ENCODE assay signal across 31 mouse cellular contexts in the genomic region with DNA sequence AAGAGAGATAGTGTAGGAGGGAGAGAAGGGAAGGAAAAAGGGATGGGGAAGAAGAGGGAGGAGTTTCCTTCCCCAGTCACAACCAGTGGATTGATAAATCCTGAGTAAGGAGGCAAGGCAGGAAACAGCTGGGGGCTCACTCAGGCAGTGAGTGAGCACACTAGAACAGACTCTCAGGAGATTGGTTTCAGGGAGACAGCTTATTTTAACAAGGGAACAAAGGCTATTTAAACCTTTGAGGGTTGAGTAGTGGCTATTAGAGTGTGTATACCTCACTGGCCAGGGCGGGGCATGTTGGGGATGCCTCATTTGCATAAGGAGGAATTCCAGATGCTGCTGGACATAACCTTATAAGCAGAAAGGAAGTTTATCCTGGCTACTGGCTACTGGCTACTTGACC. TPM values are rescaled to one million over a fixed set of nuclear protein-coding genes. Genes with fewer than 3 reads are reported as not detected.
DNase-seq lines count a peak whose midpoint lies in the region; ATAC-seq and TF ChIP-seq lines count a peak whose summit lies in the region.
"Had no signal": no experiment of that assay in that cellular context is flagged by ENCODE, and none has a peak within 500 bp of the region (broad histone marks: within the 10 kb centered on the region; RNA-seq: fewer than 3 reads in every experiment).

No protein-coding gene starts in this region.

- H3K27me3 ChIP-seq in heart, postnatal 0 days (ENCODE audit: control insufficient read depth, insufficient read depth, low read length), result no peaks in the 10 kb centered on the region
- H3K27me3 ChIP-seq in embryonic facial prominence, embryonic 15.5 days, result no peaks in the 10 kb centered on the region
- H3K27me3 ChIP-seq: forebrain, embryonic 13.5 days; hindbrain, embryonic 13.5 days; limb, embryonic 13.5 days; neural tube, embryonic 12.5 days; Patski had no signal

- ATAC-seq in heart, postnatal 0 days (ENCODE audit: insufficient read depth, low read depth), result peak; percentile 73
- no peak for ATAC-seq in embryonic facial prominence, embryonic 15.5 days (ENCODE audit: insufficient number of reproducible peaks, low FRiP score, low TSS enrichment, low read depth)
- ATAC-seq in monocyte, adult 5-6 weeks (replicated peaks; ENCODE audit: insufficient number of reproducible peaks, low FRiP score, low TSS enrichment, poor library complexity, severe bottlenecking), result no peak
- ATAC-seq: forebrain, embryonic 13.5 days; intestine, embryonic 16.5 days; midbrain, embryonic 16.5 days had no signal

- no peaks in the 10 kb centered on the region for H3K9me3 ChIP-seq in heart, postnatal 0 days (replicated peaks; ENCODE audit: control insufficient read depth, low read length)
- H3K9me3 ChIP-seq in embryonic facial prominence, embryonic 15.5 days (replicated peaks), result no peaks in the 10 kb centered on the region
- H3K9me3 ChIP-seq: forebrain, embryonic 13.5 days; hindbrain, embryonic 13.5 days; limb, embryonic 13.5 days; neural tube, embryonic 12.5 days had no signal

- H3K9ac ChIP-seq in heart, postnatal 0 days (replicated peaks; ENCODE audit: low read depth, low read length), result no peak overlapping the region
- no peak overlapping the region for H3K9ac ChIP-seq in embryonic facial prominence, embryonic 15.5 days
- H3K9ac ChIP-seq: forebrain, embryonic 13.5 days; hindbrain, embryonic 13.5 days; limb, embryonic 13.5 days; neural tube, embryonic 12.5 days had no signal

- no peak overlapping the region for H3K4me2 ChIP-seq in heart, postnatal 0 days (ENCODE audit: low read depth, low read length)
- H3K4me2 ChIP-seq in embryonic facial prominence, embryonic 15.5 days (replicated peaks), result no peak overlapping the region
- H3K4me2 ChIP-seq: forebrain, embryonic 13.5 days; hindbrain, embryonic 13.5 days; limb, embryonic 13.5 days; liver, embryonic 11.5 days; midbrain, embryonic 11.5 days; neural tube, embryonic 12.5 days had no signal

- 91% methylated on average over 1 of the region's 1 CpGs for WGBS in heart, postnatal 0 days
- WGBS in embryonic facial prominence, embryonic 15.5 days, result 96% methylated on average over 1 of the region's 1 CpGs

- intact Hi-C loops in heart, postnatal 10 days (cut with DNase I), result loop anchor here (10.0 kb wide), 1 partner anchor 1708 kb away; no protein-coding TSS in a partner anchor

- peak; percentile 93 for DNase-seq in heart, adult 11 months
- DNase-seq in heart, adult 8-10 months (ENCODE audit: low spot score), result no peak
- DNase-seq in heart, postnatal 0 days (ENCODE audit: low spot score), result no peak
- DNase-seq in heart, postnatal 10 days, result no peak
- peak; percentile 11 to 17 for DNase-seq in kidney, postnatal 4 days
- DNase-seq in kidney, adult 9 months, result no peak
- DNase-seq: adrenal gland, postnatal 10 days; cerebellum, adult 11 months; cerebellum, adult 9-11 months; embryo, embryonic 11 days; gastrocnemius, postnatal 25 days; heart, postnatal 4 days; kidney, postnatal 36 days; right cerebral cortex, adult 18-20 months; spleen, adult 18-20 months; thymus, adult 18-20 months; thymus, postnatal 25 days had no signal

- peak; percentile 24; the same call in 1 of the 2 replicates for TF ChIP-seq EP300 in heart, postnatal 0 days (IDR thresholded peaks at IDR 0.05; ENCODE audit: low read depth)

- H3K27ac ChIP-seq in heart, postnatal 0 days (ENCODE audit: low read depth), result peak overlapping the region; percentile 57
- 0 out of 2 replicates have a peak overlapping the region, but pooled peaks have one; percentile 34 for H3K27ac ChIP-seq in embryonic facial prominence, embryonic 15.5 days (replicated peaks)
- H3K27ac ChIP-seq: forebrain, embryonic 13.5 days; hindbrain, embryonic 13.5 days; limb, embryonic 13.5 days; neural tube, embryonic 12.5 days; stomach, postnatal 0 days had no signal

- no peak for TF ChIP-seq CTCF in heart, postnatal 0 days (IDR thresholded peaks at IDR 0.05; ENCODE audit: low read depth)

- peaks cover 20% of the 10 kb centered on the region for H3K4me1 ChIP-seq in heart, postnatal 0 days (ENCODE audit: control insufficient read depth, insufficient read depth)
- H3K4me1 ChIP-seq in embryonic facial prominence, embryonic 15.5 days, result peaks cover 24% of the 10 kb centered on the region
- H3K4me1 ChIP-seq: forebrain, embryonic 13.5 days; hindbrain, embryonic 13.5 days; limb, embryonic 13.5 days; neural tube, embryonic 12.5 days had no signal

- no peak overlapping the region for H3K4me3 ChIP-seq in heart, postnatal 0 days (ENCODE audit: low read depth, low read length)
- no peak overlapping the region for H3K4me3 ChIP-seq in embryonic facial prominence, embryonic 15.5 days (replicated peaks)
- H3K4me3 ChIP-seq: forebrain, embryonic 13.5 days; hindbrain, embryonic 13.5 days; limb, embryonic 13.5 days; myocyte; neural tube, embryonic 12.5 days had no signal

- H3K36me3 ChIP-seq in heart, postnatal 0 days (replicated peaks; ENCODE audit: control insufficient read depth, insufficient read depth, low read length), result 0 out of 2 replicates have a peak, but pooled peaks cover 12% of the 10 kb centered on the region
- 0 out of 2 replicates have a peak, but pooled peaks cover 8% of the 10 kb centered on the region for H3K36me3 ChIP-seq in embryonic facial prominence, embryonic 15.5 days
- H3K36me3 ChIP-seq: hindbrain, embryonic 13.5 days; neural tube, embryonic 12.5 days had no signal

RNA-seq across cellular contexts. Expression of a gene that starts 27.5 kb away (rescaled TPM):
- total RNA-seq in heart, adult 8-10 months (2022), result 10 to 100 TPM; 42.0 to 57.9 (median 52.5) TPM
- total RNA-seq in heart, postnatal 0 days (2014; rRNA removed; ENCODE audit: low replicate concordance), result 120 and 124 TPM in 2 replicates
- 68.7 and 72.2 TPM in 2 replicates for polyA plus RNA-seq in heart, postnatal 0 days (2015; fragmentation: Nextera tagmentation; extraction: Ambion mirVana)
- 100 to 1,000 TPM; 207 to 219 TPM for total RNA-seq in heart, postnatal 10 days (2021)
- polyA plus RNA-seq in embryonic facial prominence, embryonic 15.5 days (2015; fragmentation: Nextera tagmentation; extraction: Ambion mirVana), result 94.2 and 95.1 TPM in 2 replicates
- not detected in 3 replicates for total RNA-seq in monocyte, adult 5-6 weeks (2017)
- total RNA-seq: MEL had no signal

Comparison
In these comparisons a context has a peak if more than half of its experiments do, and no peak if none do; other contexts are left out.
1. DNase-seq: peak in heart, adult 11 months (single experiment) and kidney, postnatal 4 days (2 of 2); none in heart, adult 8-10 months (single experiment), heart, postnatal 0 days (single experiment), heart, postnatal 10 days (0 of 2) and kidney, adult 9 months (single experiment).
2. RNA of a gene that starts 27.5 kb away (total RNA-seq): 207 to 219 TPM in heart, postnatal 10 days, 120 to 124 TPM in heart, postnatal 0 days and 42.0 to 57.9 TPM in heart, adult 8-10 months; not detected in monocyte, adult 5-6 weeks; every median in the first group is over 10 times any median in the second.